Mouse (Mus musculus) forebrain, embryonic 15.5 days (tissue): ENCODE results near the gene Retreg3. TPM values are rescaled to one million over a fixed set of nuclear protein-coding genes. Genes with fewer than 3 reads are reported as not detected.
"Not testable (repeated sequence)": the region's sequence is repeated elsewhere in the genome, so short reads cannot be mapped to it uniquely, and the experiment has no call there.

Experiments
- ATAC-seq: fragments of 200-750 bp; cut with Nextera tagmentation; replicated peaks from 2 replicates; pipeline ENCODE4 v1.8.0; 2017; ENCODE audit warnings: mild to moderate bottlenecking, moderate TSS enrichment, moderate library complexity
- H3K27ac ChIP-seq: fragments of 300-500 bp; sonication (generic); replicated peaks from 2 replicates; pipeline ENCODE4 v1.5.1; 2015; ENCODE audit warnings: mild to moderate bottlenecking, inconsistent platforms
- H3K27me3 ChIP-seq: fragments of 300-500 bp; sonication (generic); 2 replicates; pipeline ENCODE4 v1.6.1; 2015; ENCODE audit warnings: inconsistent platforms
- H3K36me3 ChIP-seq: fragments of 300-500 bp; sonication (generic); 2 replicates; pipeline ENCODE4 v1.6.1; 2015; ENCODE audit warnings: mild to moderate bottlenecking, inconsistent platforms
- H3K4me1 ChIP-seq: fragments of 300-500 bp; sonication (generic); 2 replicates; pipeline ENCODE4 v1.6.1; 2015; ENCODE audit warnings: inconsistent platforms
- H3K4me2 ChIP-seq: fragments of 300-500 bp; sonication (generic); replicated peaks from 2 replicates; pipeline ENCODE4 v1.6.1; 2015; ENCODE audit warnings: mild to moderate bottlenecking, inconsistent platforms
- H3K4me3 ChIP-seq: fragments of 300-500 bp; sonication (generic); 2 replicates; pipeline ENCODE4 v1.5.1; 2015; ENCODE audit warnings: mild to moderate bottlenecking, inconsistent platforms
- H3K9ac ChIP-seq: fragments of 300-500 bp; sonication (generic); replicated peaks from 2 replicates; pipeline ENCODE4 v1.6.1; 2015; ENCODE audit warnings: mild to moderate bottlenecking, inconsistent platforms
- H3K9me3 ChIP-seq: fragments of 300-500 bp; sonication (generic); 2 replicates; pipeline ENCODE4 v1.6.1; 2016; ENCODE audit warnings: inconsistent platforms
- WGBS: fragments of 180-500 bp; shearing (Covaris S2); methylation state at CpG from one replicate; pipeline ENCODE4 v1.1.7; 2015; ENCODE audit warnings: mixed read lengths; 5-methylcytosine and 5-hydroxymethylcytosine counted together
- polyA plus RNA-seq: library from polyadenylated mRNA; unstranded; fragments of >200 nt; fragmentation: Nextera tagmentation; extraction: Ambion mirVana; gene quantifications from 2 replicates; pipeline ENCODE4 v1.2.1, GENCODE M21; 2015

Retreg3 gene
- polyA plus RNA-seq, 1 experiment from 2014 or later, result 27.7 TPM

GRCm38 (mm10) chr11:101161551-101161950 is 41.9 kb upstream of the Retreg3 start:
- H3K9me3 ChIP-seq, result no peaks in the 10 kb centered on the region
- peaks cover 10% of the 10 kb centered on the region for H3K4me1 ChIP-seq
- H3K4me2 ChIP-seq, result no peak overlapping the region
- no peak overlapping the region for H3K27ac ChIP-seq
- H3K36me3 ChIP-seq, result 0 out of 2 replicates have a peak, but pooled peaks cover 5% of the 10 kb centered on the region
- no peak overlapping the region for H3K9ac ChIP-seq
- H3K27me3 ChIP-seq, result peaks cover 49% of the 10 kb centered on the region
- no peak overlapping the region for H3K4me3 ChIP-seq
- 87% methylated on average over 15 of the region's 15 CpGs for WGBS
- no peak for ATAC-seq

GRCm38 (mm10) chr11:101160981-101161505 is 41.4 kb upstream of the Retreg3 start:
- H3K4me3 ChIP-seq, H3K9me3 ChIP-seq, H3K9ac ChIP-seq, H3K27ac ChIP-seq, H3K36me3 ChIP-seq, H3K4me2 ChIP-seq, ATAC-seq: not testable (repeated sequence)
- WGBS, result 78% methylated on average over 8 of the region's 8 CpGs
- H3K27me3 ChIP-seq, result peaks cover 44% of the 10 kb centered on the region
- peaks cover 15% of the 10 kb centered on the region for H3K4me1 ChIP-seq

- peaks cover 37% of the 10 kb centered on the region for H3K27me3 ChIP-seq
- ATAC-seq, result not testable (repeated sequence)
Measured at GRCm38 (mm10) chr11:101160151-101160550, 40.5 kb upstream of the Retreg3 start.

GRCm38 (mm10) chr11:101155728-101156371 is 36.2 kb upstream of the Retreg3 start, which contains the start of gene Tubg2:
Tubg2 (plus strand) TSS chr11:101155907.
- ATAC-seq, result peak; percentile 93
- peak within 1 kb of the TSS; percentile 80 for H3K4me2 ChIP-seq
- 2% methylated on average over 36 of the region's 36 CpGs for WGBS

More at GRCm38 (mm10) chr11:101160151-101160550, 40.5 kb upstream of the Retreg3 start:
- not testable (repeated sequence) for H3K4me3 ChIP-seq, H3K27ac ChIP-seq, H3K9ac ChIP-seq, H3K4me2 ChIP-seq, H3K9me3 ChIP-seq, H3K36me3 ChIP-seq
- WGBS, result 83% methylated on average over 10 of the region's 10 CpGs
- peaks cover 21% of the 10 kb centered on the region for H3K4me1 ChIP-seq

GRCm38 (mm10) chr11:101155151-101155550 is 35.5 kb upstream of the Retreg3 start:
- H3K4me2 ChIP-seq, result no peak overlapping the region
- H3K4me3 ChIP-seq, result no peak overlapping the region
- WGBS, result 78% methylated on average over 6 of the region's 6 CpGs
- no peak overlapping the region for H3K9ac ChIP-seq
- no peak for ATAC-seq
- peak overlapping the region; percentile 86; the same call in 1 of the 2 replicates for H3K27ac ChIP-seq
- peaks cover 7% of the 10 kb centered on the region; the same call in 1 of the 2 replicates for H3K27me3 ChIP-seq
- H3K4me1 ChIP-seq, result peaks cover 12% of the 10 kb centered on the region
- H3K36me3 ChIP-seq, result no peaks in the 10 kb centered on the region
- H3K9me3 ChIP-seq, result no peaks in the 10 kb centered on the region

More at GRCm38 (mm10) chr11:101155728-101156371, 36.2 kb upstream of the Retreg3 start, which contains the start of gene Tubg2:
- H3K27me3 ChIP-seq, result peaks cover 7% of the 10 kb centered on the region; the same call in 1 of the 2 replicates
- peak within 1 kb of the TSS; percentile 51 for H3K4me3 ChIP-seq
- H3K9ac ChIP-seq, result peak within 1 kb of the TSS; percentile 77
- no peaks in the 10 kb centered on the region for H3K9me3 ChIP-seq
- peak within 1 kb of the TSS; percentile 86 for H3K27ac ChIP-seq
- H3K36me3 ChIP-seq, result no peaks in the 10 kb centered on the region
- peaks cover 12% of the 10 kb centered on the region for H3K4me1 ChIP-seq

- H3K4me1 ChIP-seq, result peaks cover 14% of the 10 kb centered on the region
- H3K36me3 ChIP-seq, result no peaks in the 10 kb centered on the region
- ATAC-seq, result no peak
- no peak overlapping the region for H3K4me3 ChIP-seq
- peaks cover 7% of the 10 kb centered on the region; the same call in 1 of the 2 replicates for H3K27me3 ChIP-seq
- H3K9me3 ChIP-seq, result no peaks in the 10 kb centered on the region
- no peak overlapping the region for H3K27ac ChIP-seq
- H3K9ac ChIP-seq, result no peak overlapping the region
- no peak overlapping the region for H3K4me2 ChIP-seq
Measured at GRCm38 (mm10) chr11:101154648-101155047, 35.0 kb upstream of the Retreg3 start.

- 80% methylated on average over 1 of the region's 1 CpGs for WGBS
- H3K4me3 ChIP-seq, result no peak overlapping the region
- H3K27me3 ChIP-seq, result peaks cover 3% of the 10 kb centered on the region; the same call in 1 of the 2 replicates
- peaks cover 20% of the 10 kb centered on the region for H3K4me1 ChIP-seq
- H3K9me3 ChIP-seq, result no peaks in the 10 kb centered on the region
- H3K9ac ChIP-seq, result no peak overlapping the region
- no peak overlapping the region for H3K4me2 ChIP-seq
- H3K36me3 ChIP-seq, result no peaks in the 10 kb centered on the region
- no peak for ATAC-seq
- no peak overlapping the region for H3K27ac ChIP-seq
Measured at GRCm38 (mm10) chr11:101152825-101153224, 33.1 kb upstream of the Retreg3 start.

- Histone ChIP-seq H3K27me3 (no peaks in the 10 kb centered on the region), H3K27ac (no peak overlapping the region), H3K4me3 (no peak overlapping the region), H3K9me3 (no peaks in the 10 kb centered on the region), H3K4me1 (peaks cover 22% of the 10 kb centered on the region), H3K36me3 (no peaks in the 10 kb centered on the region), H3K4me2 (no peak overlapping the region), H3K9ac (no peak overlapping the region)
- 53% methylated on average over 2 of the region's 2 CpGs for WGBS
- ATAC-seq, result no peak
Measured at GRCm38 (mm10) chr11:101151063-101151462, 31.4 kb upstream of the Retreg3 start.

- H3K4me1 ChIP-seq, result peaks cover 16% of the 10 kb centered on the region
- WGBS, result 46% methylated on average over 9 of the region's 9 CpGs
- H3K4me2 ChIP-seq, result no peak overlapping the region
- ATAC-seq, result no peak
- H3K4me3 ChIP-seq, result no peak overlapping the region
- no peaks in the 10 kb centered on the region for H3K27me3 ChIP-seq
- peak overlapping the region; percentile 29; the same call in 1 of the 2 replicates for H3K27ac ChIP-seq
- H3K36me3 ChIP-seq, result no peaks in the 10 kb centered on the region
- H3K9ac ChIP-seq, result no peak overlapping the region
- H3K9me3 ChIP-seq, result no peaks in the 10 kb centered on the region
Measured at GRCm38 (mm10) chr11:101149178-101150105, 29.7 kb upstream of the Retreg3 start.

- H3K27me3 ChIP-seq, result no peaks in the 10 kb centered on the region
- ATAC-seq, result no peak
- H3K9me3 ChIP-seq, result no peaks in the 10 kb centered on the region
- 74% methylated on average over 10 of the region's 10 CpGs for WGBS
- H3K9ac ChIP-seq, result no peak overlapping the region
- peaks cover 20% of the 10 kb centered on the region for H3K4me1 ChIP-seq
- no peak overlapping the region for H3K4me2 ChIP-seq
- no peaks in the 10 kb centered on the region for H3K36me3 ChIP-seq
- H3K27ac ChIP-seq, result 0 out of 2 replicates have a peak overlapping the region, but pooled peaks have one; percentile 29
- no peak overlapping the region for H3K4me3 ChIP-seq
Measured at GRCm38 (mm10) chr11:101148751-101149150, 29.1 kb upstream of the Retreg3 start.

GRCm38 (mm10) chr11:101146377-101146776 is 26.7 kb upstream of the Retreg3 start:
- peak overlapping the region; percentile 54 for H3K27ac ChIP-seq
- no peaks in the 10 kb centered on the region for H3K9me3 ChIP-seq
- ATAC-seq, result peak; percentile 57
- H3K4me1 ChIP-seq, result peaks cover 24% of the 10 kb centered on the region
- no peaks in the 10 kb centered on the region for H3K36me3 ChIP-seq
- WGBS, result 22% methylated on average over 10 of the region's 10 CpGs
- H3K9ac ChIP-seq, result no peak overlapping the region
- 0 out of 2 replicates have a peak overlapping the region, but pooled peaks have one; percentile 10 for H3K4me2 ChIP-seq
- H3K4me3 ChIP-seq, result no peak overlapping the region
- H3K27me3 ChIP-seq, result no peaks in the 10 kb centered on the region
